Mouse (Mus musculus): Measurements from ENCODE around the gene Foxn3.

- TF ChIP-seq MYOG (IDR thresholded peaks at IDR 0.05; ENCODE audit: control insufficient read depth in 1 of 3, insufficient read depth in 1 of 3, insufficient read length in 2 of 3, low read depth in 2 of 3) (no peak), E2F4 (IDR thresholded peaks at IDR 0.05; ENCODE audit: insufficient read depth) (no peak), CEBPB (IDR thresholded peaks at IDR 0.05; ENCODE audit: insufficient read depth, poor library complexity, severe bottlenecking) (no peak), POLR2A (IDR thresholded peaks at IDR 0.05; ENCODE audit: insufficient read length, low read depth) (no peak), MAX (IDR thresholded peaks at IDR 0.05; ENCODE audit: low read depth) (no peak), TCF12 (IDR thresholded peaks at IDR 0.05; ENCODE audit: insufficient read depth, poor library complexity, severe bottlenecking) (no peak), TCF3 (IDR thresholded peaks at IDR 0.05; ENCODE audit: insufficient read length, low read depth) (no peak), SRF (IDR thresholded peaks at IDR 0.05; ENCODE audit: control insufficient read depth, insufficient read length, low read depth) (no peak)
Measured at GRCm38 (mm10) chr12:99231321-99231720, 332.1 kb downstream of the Foxn3 start.

Data from myocyte (in vitro differentiated cells).